Mouse (Mus musculus) left cerebral cortex, adult 8-10 months (tissue): ENCODE measurements around the gene Cdc40. TPM values are rescaled to one million over a fixed set of nuclear protein-coding genes. Genes with fewer than 3 reads are reported as not detected.
"Not testable (repeated sequence)": the region's sequence is repeated elsewhere in the genome, so short reads cannot be mapped to it uniquely, and the experiment has no call there.

Experiments used
- DNase-seq, 2 experiments: peaks; one replicate each; pipeline ENCODE4 v3.0.0; 2022; ENCODE audit warnings: low spot score in 2 of 2
- total RNA-seq, 4 experiments: library from RNA; stranded (reverse); gene quantifications; 2 replicates each; pipeline ENCODE4 v1.2.4; 2022

The Cdc40 gene
- total RNA-seq, 4 experiments from 2014 or later = 39.4 to 42.8 (median 40.9) TPM

DNA sequence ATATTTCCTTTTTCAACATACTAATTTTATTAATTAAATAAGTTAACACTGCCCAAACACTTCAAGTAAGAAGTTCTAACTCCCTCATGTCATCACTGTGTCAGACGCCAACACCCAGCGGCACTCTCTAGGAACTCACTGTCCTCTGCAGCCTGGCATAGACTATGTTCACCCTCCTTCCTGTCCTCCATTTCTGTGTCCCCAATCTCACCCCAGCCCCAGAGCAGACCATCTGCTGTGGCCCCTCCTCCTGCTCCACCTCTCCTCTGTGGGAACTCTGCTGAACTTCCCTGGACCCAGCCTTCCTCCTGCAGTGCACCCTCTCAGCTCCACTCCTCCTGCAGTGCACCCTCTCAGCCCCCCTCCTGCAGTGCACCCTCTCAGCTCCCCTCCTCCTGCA, 15.0 kb downstream of the Cdc40 start:
- no peak for DNase-seq

DNA sequence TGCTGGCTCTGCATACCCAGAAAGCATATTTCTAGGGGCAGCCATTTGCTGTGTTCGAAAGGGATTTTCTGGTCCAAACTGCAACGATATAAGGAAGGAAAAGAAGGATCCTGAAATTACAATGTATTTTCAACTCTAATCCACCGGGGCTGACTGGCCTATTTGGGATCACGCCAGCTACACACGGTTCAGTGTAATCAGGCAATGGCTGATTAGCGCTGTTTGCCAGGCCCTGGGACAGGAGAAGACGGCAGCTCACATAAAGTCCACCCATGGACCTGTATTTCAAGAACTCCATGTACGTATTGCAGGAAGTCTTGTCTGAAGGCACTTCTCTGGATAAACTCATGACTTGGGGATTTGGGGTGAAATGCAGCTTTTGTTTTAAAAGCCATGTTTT, 25.5 kb downstream of the Cdc40 start:
- no peak for DNase-seq

DNA sequence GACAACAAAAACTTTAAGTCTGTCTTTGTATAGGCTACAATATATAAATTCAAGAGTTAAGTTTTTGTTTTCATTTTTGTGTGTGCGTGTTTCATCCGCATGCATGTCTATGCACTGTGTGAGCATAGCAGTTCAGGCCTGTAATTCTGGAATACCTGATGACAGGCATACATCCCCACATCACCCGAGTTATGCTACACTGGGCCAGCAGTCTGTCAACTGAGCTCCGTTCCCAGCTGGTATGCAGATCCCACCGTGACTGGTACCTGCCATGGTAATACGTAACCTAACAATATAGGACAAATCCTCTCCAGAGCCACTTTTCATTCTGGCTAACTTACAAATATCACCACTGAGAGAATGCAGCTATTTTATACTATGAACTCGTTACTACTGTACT, 26.4 kb downstream of the Cdc40 start:
- no peak for DNase-seq

DNA sequence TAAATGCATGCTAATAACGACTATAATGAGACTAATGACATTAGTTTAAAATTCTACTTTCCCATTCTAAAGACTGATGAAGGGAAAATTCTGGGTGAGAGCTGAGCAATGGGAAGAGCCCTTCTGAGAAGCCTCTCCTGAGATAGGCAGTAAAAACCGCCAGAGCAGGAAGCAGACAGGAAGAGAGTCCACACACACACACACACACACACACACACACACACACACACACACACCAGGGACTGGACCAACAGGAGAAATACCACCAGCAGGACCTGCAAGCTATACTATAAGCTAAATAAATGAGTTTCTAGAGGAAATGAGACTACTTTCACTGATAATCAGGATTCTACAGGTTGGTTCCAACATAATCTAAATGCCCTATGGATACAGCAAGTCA, 27.5 kb downstream of the Cdc40 start:
- no peak for DNase-seq

DNA sequence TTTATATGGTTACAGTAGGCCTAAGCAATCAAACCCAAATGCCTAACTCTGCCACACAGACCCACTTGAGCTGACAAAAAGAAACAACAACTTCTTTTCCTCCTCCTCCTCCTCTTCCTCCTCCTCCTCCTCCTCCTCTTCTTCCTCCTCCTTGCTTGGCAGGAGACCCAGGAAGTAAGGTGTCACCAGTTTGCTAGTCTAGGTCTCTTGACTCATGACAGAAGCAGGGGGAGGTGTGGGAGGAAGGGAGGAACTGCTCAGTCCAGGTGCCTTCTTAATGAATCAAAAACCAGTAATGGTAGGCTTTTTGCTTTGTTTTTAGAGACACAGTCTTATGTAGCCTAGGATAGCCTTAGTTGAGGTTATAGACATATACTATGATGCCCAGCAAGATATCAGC, 32.0 kb downstream of the Cdc40 start:
- DNase-seq = no peak

DNA sequence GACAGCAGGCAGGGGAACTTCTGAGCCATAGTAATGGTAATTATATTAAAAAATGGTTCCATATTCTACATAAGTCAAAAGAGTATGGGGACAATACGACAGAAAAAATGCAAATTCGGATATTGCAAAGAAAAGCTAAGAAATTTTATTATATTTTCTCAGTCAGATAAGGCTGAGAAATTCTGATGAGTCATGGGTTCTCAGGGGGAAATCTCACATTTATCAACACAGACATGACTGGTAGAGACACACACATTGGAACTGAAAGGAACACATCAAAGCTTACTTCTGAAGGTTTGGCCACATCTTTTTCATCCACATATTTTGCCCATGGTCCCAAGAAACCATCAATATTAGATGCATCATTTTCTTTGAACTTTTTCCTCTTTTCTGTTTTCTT, 32.5 kb downstream of the Cdc40 start:
- DNase-seq = no peak

DNA sequence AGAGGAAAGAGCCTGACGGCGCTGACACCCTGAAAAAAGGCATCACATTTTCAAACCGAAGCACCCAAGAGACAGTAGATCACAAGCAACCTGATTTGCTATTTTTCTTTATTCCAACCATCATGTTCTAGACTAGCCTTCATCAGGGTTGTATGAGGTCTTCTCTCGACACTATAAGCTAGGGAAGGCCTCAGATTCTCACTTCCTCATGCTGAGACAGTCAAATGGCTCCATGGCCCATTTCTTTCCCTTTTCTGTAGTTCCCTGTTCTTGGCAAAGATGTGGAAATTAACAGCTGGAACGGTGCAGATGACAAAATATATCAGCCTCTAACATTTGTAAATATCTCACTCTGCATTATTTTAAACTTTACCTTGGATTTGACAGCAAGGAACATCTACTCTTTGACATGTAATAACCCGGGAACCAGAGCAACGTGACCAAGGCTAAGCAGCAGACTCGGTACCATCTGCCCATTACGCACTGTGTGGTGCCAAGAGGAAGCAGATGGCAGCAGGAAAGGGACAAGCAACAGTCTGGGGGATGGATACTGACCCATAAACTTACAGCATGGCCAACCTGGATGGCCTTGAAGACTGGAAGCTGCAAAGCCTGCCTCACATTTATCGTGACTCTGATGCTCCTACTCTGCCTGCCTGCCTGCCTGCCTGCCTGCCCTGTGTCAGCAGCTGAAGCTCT, 35.8 kb downstream of the Cdc40 start:
- no peak for DNase-seq

DNA sequence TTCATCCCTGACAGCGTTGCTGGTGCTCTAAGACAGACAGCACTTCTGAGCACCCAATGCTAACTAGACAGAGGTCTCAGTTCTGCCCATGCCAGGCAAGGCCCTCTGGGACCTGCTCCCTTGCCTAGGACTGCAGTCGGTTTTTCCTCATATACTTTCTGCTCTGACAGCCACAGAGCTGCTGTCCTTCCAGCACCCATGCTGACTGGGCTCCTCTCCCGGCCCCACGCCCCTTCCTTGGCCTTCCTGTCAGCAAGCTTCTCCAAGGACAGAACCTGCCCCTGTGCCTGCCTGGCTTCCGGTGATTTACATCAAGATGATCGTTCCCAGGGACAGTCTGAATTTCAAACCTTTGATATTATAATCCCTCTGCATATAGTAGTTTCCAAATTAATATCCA, 37.5 kb downstream of the Cdc40 start:
- DNase-seq = no peak

DNA sequence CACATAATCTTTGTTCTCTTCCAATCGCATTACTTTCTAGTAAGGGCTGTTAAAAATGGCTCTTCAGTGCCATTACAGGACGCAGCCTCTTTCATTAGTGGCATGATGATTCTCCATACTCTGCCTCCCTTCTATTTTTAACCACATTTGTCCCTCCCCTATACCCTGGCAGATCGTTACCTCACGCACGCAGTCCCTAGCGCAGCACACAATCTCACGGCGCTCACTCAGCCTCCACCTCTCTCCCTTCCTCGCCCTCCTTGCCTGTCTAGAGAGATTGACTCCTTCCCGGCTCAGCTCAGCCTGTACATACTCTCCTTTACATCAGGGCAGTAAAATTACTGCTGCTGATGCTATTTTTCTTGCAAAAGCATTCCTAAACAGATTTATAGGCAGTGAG, 38.6 kb downstream of the Cdc40 start:
- DNase-seq = no peak

DNA sequence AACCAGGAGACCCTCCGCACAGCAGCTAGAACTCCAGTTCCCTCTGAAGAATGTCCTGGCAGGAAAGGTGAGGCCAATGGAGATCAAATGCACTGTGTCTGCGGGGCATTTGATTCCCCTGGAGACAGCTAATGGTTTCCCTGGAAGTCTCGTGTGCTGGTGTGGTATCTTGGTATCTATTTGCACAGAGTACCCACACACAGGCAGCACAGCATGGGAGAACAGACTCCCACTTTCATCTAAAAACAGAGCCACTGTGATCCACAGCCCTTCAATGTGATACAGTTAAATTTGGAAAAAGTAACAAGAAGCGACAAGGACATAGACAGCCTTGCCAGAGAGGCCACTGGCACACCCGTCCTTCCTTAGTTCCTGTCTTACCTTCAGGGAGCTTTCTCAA, 39.3 kb downstream of the Cdc40 start:
- DNase-seq = peak in 1 of 2 experiments; percentile 70

DNA sequence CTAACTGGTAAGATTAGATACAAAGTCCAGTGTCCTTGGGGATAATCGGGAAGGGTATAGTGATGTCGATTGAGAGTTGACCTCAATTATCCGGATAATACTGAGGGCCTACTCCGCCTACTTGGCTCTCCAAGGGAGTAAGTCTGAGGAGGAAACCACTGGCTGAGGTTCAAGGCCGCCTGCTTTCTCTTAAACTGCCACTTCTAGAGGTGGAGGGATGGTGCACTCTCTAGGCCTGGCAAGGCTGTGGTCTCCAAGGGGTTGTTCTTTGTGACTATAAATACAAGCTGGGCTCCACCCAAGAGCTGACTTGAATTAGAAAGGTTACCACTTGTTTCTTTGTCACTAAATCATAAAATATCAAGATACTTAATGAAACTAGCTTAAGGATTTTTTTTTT, 43.0 kb downstream of the Cdc40 start:
- no peak for DNase-seq

DNA sequence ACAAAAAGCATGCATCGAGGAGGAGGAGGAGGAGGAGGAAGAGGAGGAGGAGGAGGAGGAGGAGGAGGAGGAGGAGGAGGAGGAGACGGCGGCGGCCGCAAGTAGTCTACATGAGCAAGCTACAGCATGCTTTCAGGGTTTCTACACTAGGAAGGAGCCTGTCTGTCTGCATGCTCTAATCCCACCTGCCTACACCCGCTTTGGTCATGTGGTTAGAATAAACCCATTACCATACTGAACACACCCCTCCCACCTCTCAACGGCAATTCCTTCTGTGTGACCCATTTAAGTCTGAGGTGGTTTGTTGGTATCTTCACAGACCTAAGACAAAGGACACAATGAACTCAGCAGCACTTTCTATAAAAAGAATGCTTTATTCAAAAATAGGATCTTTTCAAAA, 51.8 kb downstream of the Cdc40 start:
- DNase-seq = no peak

DNA sequence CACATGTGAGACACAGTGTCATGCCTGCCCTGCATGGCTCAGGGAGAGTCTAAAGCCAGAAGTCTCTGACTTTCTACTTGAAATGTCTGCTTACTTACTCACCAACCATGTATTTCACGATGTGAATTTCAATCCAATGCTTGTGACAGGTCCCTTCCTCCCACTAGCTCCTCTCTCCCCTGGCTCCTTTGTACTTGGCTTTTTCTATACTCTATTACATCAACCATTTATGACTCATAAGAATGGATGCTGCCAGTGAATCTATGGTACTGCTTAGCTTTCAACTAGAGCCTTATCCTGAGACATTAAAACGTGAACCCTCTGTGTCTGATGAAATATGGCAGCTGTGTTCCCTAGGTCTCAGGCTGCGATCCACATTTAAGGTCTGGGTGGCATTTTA, 52.8 kb downstream of the Cdc40 start:
- no peak for DNase-seq

DNA sequence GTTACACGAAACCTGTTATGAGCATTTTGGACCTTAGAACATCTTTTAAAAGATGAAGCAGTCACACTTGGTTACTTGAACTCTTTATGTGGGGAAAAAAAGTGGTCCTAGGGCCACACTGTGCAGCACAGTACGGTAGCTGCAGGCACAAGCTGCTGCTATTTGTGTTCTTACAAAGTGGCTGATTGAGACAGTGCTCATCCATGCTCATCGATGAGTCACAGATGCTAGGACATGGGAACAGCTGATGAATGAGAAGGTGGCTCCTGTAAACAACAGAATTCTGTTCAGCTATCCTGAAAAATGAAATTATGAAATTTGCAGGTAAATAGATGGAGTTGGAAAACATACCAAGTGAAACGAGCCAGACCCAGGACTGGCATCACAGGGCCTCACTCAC, 55.4 kb downstream of the Cdc40 start:
- no peak for DNase-seq

DNA sequence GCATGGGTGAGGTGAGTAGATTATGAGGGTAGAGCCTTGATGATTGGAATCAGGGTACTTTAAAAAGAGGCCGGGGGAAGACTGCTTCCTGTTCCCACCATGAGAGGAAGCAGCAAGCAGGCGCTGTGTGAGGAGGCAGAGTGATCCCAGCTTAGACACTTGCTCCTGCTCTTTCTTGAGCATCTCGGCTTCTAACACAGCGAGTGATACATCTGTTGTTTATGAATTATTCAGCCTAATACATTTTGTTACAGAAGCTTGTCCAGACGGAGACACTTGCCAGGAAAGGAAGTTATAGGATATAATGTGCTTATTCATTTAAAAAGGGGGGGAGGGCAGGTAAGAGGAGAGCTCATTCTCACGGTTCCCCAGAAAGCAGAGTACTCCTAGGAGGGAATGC, 57.2 kb downstream of the Cdc40 start:
- DNase-seq = no peak

DNA sequence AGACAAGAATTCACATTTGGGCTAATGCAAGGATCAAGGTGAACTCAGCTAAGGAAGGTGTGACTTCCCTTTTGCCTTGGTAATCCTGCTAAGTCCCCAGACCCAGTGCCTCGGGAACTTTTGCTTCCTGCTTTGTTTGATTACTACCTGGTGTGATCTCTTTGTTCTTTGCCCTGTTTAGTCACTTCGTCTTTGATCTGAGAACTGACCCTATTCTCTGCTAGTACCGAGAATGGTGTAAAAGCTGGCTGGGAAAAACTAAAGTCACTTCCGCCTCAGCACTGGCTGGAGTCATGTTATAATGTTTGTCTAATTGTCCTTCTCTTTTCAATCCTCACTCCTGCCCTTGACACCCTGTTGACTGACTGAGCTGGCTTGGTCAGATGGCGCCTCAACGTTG, 66.6 kb downstream of the Cdc40 start:
- no peak for DNase-seq

DNA sequence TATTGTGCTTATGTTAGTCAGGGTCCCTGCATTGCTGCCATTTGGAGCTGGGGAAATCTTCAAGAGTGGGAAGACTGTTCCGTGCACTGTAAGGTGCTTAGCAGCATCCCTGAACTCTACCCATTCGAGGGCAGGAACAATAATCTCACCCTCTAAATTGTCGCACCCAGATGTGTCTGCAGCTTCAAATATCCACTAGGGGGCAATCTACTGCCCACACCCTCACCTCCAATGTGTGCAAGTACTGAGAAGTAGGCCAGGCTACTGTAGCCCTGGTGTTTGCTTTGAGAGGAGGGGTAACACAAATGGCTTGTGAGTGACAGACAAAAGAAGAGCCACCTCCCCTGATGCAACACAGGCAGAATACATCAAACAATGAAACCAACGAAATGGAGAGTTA, 69.5 kb downstream of the Cdc40 start:
- DNase-seq = no peak

DNA sequence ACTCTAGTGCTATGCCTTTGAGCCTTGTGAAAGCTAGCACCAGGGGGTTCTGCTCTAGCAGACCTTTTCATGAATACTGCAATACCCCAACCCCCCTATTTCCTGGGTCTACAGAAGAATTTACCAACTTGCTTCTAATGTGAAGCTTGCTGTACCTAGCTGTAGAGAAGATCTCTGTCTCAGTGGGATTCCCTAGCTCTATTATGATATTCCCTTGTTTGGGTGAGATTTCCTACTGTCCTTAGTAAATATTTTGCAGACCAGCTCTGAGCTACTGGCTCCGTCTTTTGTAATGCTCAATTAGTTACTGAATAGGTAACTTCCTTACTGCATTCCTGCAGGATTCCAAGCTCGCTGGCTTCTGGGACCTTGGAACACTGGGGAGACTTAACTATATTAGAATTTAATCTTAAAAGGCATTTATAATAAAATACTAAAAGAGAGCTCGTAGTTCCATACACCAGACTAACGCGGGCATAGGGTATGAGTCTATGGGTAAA, 73.7 kb downstream of the Cdc40 start:
- not testable (repeated sequence) for DNase-seq

DNA sequence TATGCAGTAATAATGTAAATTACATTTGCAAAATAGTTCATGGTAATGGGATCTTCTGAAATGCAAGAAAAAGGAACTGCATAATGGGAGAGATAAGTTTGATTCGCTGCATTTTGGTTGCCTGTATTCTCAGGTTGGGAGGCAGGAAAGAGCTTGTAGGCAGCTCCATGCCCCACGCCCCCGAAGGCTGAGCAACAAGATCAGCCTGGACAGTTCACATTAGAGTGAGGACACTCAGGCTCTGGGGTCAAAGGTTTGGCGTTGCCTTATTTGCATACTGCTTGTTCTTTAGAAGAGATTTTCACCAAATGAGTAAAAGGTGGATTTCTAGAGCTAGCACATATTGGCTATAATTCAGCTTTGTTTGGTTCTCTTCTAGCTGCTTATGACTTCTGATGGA, 76.9 kb downstream of the Cdc40 start:
- no peak for DNase-seq

DNA sequence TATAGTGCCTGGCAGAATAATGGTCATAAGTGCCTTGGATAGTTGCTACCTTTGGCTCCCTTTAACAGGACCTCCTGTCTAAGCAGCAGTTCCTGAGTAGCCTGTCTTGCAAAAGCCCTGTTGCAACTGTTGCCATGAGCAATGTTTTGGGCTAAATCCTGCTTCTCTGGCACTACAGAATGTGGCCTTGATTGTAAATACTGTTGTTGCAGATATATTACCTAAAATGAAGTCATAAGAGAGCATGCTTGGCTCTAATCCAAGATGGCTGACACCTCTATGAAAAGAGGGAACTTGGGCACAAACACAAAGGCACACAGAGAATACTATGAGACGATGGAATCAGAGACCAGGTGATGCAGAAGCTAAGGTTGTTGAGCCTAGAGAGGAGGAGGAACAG, 77.9 kb downstream of the Cdc40 start:
- DNase-seq = no peak

DNA sequence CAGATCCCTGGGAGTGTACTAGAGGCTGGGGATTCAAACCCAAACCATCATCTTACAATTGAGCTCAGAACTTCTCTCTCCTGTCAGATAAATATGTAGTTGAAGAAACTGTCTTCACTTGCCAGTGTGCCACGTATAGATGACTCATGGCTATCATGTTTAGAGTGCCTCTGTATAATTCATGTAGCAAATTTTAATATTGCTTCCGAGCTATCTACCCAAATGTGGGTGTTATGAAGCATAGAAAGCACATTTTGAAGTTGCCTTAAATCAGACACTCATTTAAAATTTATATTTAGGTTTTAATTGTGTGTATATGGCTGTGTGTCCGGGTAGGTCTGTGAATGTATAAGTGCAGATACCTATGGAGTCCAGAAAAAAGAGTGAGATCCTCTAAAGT, 91.0 kb downstream of the Cdc40 start:
- no peak for DNase-seq

DNA sequence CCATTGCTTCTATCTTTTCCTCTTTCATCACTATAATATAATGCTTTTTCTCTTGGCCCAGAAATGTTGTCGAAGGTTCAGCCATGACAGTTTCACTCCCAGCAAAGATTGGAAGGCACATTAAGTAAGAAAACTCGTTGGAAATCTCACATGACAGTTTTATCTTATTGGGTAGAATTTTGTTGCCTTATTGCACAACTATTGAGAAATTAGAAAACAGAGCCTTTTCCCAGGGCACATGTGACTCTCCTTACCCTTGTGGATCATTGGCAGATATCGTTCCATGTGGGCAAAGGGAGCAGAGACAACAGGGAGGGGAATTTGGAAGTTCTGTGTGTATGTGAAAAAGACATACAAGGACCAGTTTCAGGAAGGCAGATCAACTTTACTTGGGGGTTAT, 92.7 kb downstream of the Cdc40 start:
- DNase-seq = no peak
